Mouse (Mus musculus) thymus, adult 18-20 months (tissue): Measurements from ENCODE around the gene Pfkl.
"Not testable (repeated sequence)": the region's sequence is repeated elsewhere in the genome, so short reads cannot be mapped to it uniquely, and the experiment has no call there.

Experiments
- DNase-seq, 2 experiments: peaks; one replicate each; pipeline ENCODE4 v3.0.0; 2022; ENCODE audit warnings: mixed read lengths in 2 of 2

The Pfkl gene

GRCm38 (mm10) chr10:78009945-78010293 lies at the start of gene Pfkl:
Pfkl (minus strand) TSS chr10:78010083.
- no peak for DNase-seq

GRCm38 (mm10) chr10:78057056-78057455 lies 47.2 kb upstream of the Pfkl start:
- DNase-seq: no peak

DNA sequence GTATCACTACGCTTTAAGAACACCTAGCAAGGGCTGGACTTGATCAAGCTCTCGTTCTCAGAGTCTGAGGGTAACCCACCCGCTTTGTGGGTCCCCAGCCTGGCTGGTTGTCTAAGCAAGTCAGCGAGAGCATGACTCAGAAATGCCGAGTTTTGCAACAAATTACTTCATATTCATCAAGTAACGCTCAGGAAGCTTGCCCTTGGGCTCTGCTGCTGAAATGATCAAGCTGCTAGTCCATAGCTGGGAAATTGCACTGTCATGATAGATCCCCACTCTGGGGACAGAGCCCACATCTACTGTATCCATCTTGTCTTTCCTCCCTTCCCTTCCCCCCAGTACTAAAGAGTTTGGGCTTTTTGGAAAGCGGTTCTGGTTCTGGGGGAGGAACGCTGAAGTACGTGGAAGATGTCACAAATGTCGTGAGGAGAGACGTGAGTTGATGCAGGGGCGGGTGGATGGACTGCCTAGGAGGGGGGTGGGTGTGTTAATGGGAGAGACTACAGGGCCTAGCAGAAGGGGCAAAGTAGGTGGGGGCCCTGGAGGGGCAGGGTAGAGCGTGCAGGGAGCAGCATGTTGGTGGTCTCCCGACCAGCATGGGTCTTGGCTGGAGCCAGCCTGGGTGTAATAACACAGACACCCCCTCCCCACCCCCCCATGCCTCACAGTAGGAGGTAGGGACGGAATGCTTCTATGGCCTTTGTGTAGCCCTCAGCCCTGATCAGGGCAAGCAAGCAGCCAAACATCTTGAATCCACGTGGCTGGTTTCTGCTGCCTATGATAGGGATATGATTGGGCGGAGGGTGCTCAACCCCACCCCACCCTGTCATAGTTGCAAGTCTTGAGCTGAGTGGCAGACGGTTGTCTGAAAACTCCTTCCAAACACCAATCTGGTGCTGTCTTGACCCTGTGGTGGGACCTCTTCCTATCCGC lies 45.0 kb upstream of the Pfkl start:
- DNase-seq: no peak

DNA sequence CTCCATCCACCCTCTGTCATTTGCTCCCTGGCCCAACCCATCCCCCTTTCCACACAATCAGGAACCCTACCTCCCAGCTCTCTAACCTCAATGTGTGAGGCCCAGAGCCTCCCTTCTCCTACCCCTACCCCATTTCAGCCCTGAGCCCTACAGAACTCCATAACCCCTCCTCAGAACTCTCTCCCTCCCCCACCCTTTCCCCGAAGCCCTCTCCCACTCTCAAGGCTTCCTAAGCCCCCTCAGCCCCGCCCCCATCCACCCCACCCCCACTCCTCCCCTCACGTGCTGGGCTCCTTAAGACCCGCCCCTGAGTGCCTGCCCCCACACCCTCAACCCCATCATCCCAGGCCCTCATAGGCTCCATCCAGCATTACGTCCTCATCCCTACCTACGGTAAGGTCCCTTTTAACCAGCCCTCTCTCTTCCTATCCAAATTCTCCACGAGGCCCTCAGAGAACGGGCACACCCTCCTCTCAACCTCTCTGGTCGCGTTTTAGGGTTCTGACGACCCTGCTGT lies 39.7 kb upstream of the Pfkl start:
- DNase-seq: no peak

DNA sequence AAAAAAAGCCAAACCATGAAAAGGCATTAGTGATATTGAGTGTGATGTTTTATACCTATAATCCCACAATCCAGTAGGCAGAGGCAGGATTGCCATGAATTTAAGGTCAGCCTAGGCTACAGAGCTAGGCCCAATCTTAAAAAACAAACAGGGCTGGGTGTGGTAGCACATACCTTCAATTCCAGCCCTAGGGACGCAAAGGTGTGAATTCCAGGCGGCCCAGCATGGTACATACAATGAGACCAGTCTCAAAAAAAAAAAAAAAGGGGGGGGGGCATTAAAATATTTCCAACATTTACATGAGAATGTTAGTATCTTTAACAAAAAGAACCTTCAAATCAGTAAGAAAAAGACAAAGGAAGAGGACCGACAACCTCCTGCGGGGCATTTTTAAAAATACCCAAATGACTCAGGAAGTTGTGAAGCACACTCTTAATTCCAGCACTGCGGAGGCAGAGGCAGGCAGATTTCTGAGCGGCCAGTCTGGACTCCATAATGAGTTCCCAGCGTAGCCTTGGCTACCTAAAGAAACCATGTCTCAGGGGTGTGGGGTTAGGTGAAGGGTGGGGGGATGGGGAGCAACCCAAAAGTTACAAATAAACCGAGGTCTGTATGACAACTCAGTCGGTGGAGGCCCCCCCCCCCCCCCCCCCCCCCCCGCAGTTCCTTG lies 38.3 kb upstream of the Pfkl start:
- DNase-seq: no peak

DNA sequence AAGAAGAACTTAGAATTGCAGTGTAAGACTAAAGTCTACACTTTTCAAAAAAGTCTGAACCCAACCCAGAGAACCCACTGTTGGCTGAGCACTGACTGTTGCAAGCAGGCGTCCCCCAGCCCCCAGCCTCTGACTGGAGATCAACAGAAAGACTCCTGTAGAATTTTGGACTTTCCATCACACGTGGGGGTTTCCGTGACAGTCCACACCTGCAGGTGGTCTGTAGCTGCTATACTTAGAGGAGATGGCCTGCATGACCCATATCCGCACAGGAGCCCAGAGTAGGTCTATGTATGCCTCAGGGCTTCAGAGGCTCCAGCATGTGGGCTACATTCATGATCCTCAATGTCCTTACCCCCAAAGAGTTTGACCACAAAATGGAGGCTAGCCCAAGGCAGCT lies 36.5 kb upstream of the Pfkl start:
- DNase-seq: no peak

DNA sequence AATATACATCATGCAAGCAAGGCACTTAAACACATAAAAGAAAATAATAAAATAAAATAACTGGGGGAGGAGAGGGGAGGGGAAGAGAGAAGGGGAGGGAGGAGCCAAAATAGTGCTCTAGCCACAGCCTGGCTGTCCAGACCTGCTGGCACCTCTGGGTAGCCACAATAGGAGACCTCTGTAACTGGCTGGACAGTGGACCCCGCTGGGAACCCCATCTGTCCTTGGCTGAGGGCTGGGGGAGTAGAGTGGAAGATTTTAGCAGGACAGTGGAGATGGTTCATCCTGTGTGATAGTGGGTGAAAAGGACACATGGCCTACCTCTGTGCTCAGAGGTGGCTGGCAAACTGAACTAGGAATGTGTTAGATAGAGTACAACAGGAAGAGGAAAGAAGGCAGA lies 34.6 kb upstream of the Pfkl start:
- no peak for DNase-seq

GRCm38 (mm10) chr10:78043406-78043836 lies 33.5 kb upstream of the Pfkl start, which contains the start of gene Aire:
Aire (minus strand) TSS chr10:78043610.
- DNase-seq: peak; percentile 66 to 75

- DNase-seq: no peak
Measured at GRCm38 (mm10) chr10:78042697-78043405, 33.0 kb upstream of the Pfkl start.

GRCm38 (mm10) chr10:78042096-78042495 lies 32.2 kb upstream of the Pfkl start:
- no peak for DNase-seq

GRCm38 (mm10) chr10:78041647-78042046 lies 31.8 kb upstream of the Pfkl start, which contains the start of gene Dnmt3l:
Dnmt3l (plus strand) TSS chr10:78041947.
- DNase-seq: no peak

GRCm38 (mm10) chr10:78037139-78037538 lies 27.3 kb upstream of the Pfkl start:
- DNase-seq: no peak

GRCm38 (mm10) chr10:78031987-78032386 lies 22.1 kb upstream of the Pfkl start:
- no peak for DNase-seq

- no peak for DNase-seq
Measured at GRCm38 (mm10) chr10:78029080-78029479, 19.2 kb upstream of the Pfkl start.

- peak; percentile 26 to 28 for DNase-seq
Measured at GRCm38 (mm10) chr10:78028129-78028528, 18.2 kb upstream of the Pfkl start.

GRCm38 (mm10) chr10:78025453-78025852 lies 15.6 kb upstream of the Pfkl start:
- not testable (repeated sequence) for DNase-seq

DNA sequence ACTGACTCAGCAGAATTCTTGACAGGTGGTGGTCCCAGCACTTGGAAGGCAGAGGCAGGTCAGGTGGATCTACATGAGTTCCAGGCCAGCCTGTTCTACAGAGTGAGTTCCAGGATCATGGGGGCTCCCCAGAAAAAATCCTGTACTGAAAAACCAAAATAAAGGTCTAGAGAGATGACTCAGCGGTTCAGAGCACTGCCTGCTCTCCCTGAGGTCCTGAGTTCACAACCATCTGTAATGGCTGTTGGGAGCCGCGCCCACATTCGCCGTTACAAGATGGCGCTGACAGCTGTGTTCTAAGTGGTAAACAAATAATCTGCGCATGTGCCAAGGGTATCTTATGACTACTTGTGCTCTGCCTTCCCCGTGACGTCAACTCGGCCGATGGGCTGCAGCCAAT lies 10.1 kb upstream of the Pfkl start:
- DNase-seq: not testable (repeated sequence)

DNA sequence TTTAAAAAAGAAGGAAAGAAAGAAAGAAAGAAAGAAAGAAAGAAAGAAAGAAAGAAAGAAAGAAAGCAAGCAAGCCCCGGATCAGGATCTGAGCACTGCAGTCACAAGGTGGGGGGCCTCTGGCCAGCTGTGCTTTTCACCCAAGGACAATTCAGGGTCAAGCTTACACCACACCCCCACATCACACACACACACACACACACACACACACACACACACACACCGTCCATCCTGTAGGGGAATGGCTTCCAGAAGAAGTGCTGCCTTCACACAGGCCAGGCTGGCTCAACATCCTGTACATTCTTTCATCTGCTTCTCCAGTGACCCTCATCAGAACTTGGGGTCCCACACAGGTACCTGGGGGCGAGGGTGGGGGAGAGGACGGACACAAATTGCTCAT lies 9.4 kb upstream of the Pfkl start:
- DNase-seq: no peak

DNA sequence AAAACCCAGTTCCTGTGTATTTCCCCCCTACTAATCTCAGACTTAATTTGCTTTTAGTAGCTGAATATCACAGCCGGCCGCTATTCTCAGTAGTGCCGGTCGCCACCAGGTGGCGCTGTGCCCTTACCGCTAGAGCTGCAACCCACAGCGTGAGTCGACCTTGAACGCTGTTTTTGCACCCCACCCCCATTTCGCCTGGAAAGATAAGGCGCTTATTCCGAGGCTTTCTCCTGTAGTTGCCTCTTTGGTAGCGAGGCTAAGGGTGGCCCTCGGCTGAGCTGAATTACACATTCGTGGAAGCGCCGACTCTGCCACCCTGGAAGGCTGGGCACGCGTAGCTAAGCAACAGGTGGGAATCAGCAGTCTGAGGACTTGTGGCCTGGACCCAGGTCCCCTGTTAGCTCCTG lies 8.9 kb upstream of the Pfkl start:
- peak; percentile 33 to 36 for DNase-seq

GRCm38 (mm10) chr10:78016366-78016765 lies 6.5 kb upstream of the Pfkl start:
- no peak for DNase-seq

DNA sequence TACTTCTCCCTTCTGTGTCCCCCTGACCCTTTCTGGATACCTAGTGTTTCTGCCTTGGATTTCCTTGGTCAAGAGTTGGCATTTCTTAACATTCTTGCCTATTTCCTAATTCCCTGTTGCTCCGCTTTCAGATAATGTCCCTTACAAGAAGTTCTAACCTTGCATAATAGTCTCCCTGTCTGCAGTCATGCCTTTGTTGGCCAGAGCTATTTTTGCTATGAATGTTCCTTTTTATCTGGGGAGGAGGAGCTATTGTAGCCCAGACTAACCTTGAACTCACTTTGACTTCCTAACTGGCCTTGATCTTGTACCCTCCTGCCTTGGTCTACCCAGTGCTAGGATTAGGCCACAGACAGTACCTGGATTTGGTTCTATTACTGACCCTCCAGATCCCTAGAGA lies 5.6 kb upstream of the Pfkl start:
- DNase-seq: no peak

- no peak for DNase-seq
Measured at GRCm38 (mm10) chr10:78012661-78013495, 3.0 kb upstream of the Pfkl start.
